Mouse (Mus musculus) hindbrain, embryonic 12.5 days (tissue): ENCODE data around the gene Gm37240. TPM values are rescaled to one million over a fixed set of nuclear protein-coding genes. Genes with fewer than 3 reads are reported as not detected.
"Not testable (repeated sequence)": the region's sequence is repeated elsewhere in the genome, so short reads cannot be mapped to it uniquely, and the experiment has no call there.

Source experiments
- ATAC-seq: fragments of 200-750 bp; cut with Nextera tagmentation; 2 replicates; pipeline ENCODE4 v1.8.0; 2017; ENCODE audit warnings: moderate TSS enrichment; ENCODE audit not compliant: low FRiP score
- H3K27ac ChIP-seq: fragments of 300-500 bp; sonication (generic); 2 replicates; pipeline ENCODE4 v1.5.1; 2016; ENCODE audit warnings: mild to moderate bottlenecking
- H3K27me3 ChIP-seq: fragments of 300-500 bp; sonication (generic); 2 replicates; pipeline ENCODE4 v1.6.1; 2016; ENCODE audit warnings: mild to moderate bottlenecking
- H3K36me3 ChIP-seq: fragments of 300-500 bp; sonication (generic); 2 replicates; pipeline ENCODE4 v1.6.1; 2016; ENCODE audit warnings: mild to moderate bottlenecking
- H3K4me1 ChIP-seq: fragments of 300-500 bp; sonication (generic); 2 replicates; pipeline ENCODE4 v1.6.1; 2016
- H3K4me2 ChIP-seq: fragments of 300-500 bp; sonication (generic); replicated peaks from 2 replicates; pipeline ENCODE4 v1.6.1; 2016; ENCODE audit warnings: mild to moderate bottlenecking
- H3K4me3 ChIP-seq: fragments of 300-500 bp; sonication (generic); 2 replicates; pipeline ENCODE4 v1.5.1; 2016; ENCODE audit warnings: mild to moderate bottlenecking
- H3K9ac ChIP-seq: fragments of 300-500 bp; sonication (generic); 2 replicates; pipeline ENCODE4 v1.6.1; 2016; ENCODE audit warnings: mild to moderate bottlenecking, moderate library complexity
- H3K9me3 ChIP-seq: fragments of 300-500 bp; sonication (generic); replicated peaks from 2 replicates; pipeline ENCODE4 v1.6.1; 2016; ENCODE audit warnings: mild to moderate bottlenecking
- WGBS: fragments of 180-500 bp; shearing (Covaris S2); methylation state at CpG from one replicate; pipeline ENCODE4 v1.1.7; 2016; 5-methylcytosine and 5-hydroxymethylcytosine counted together
- polyA plus RNA-seq: library from polyadenylated mRNA; unstranded; fragments of >200 nt; fragmentation: Nextera tagmentation; extraction: Ambion mirVana; gene quantifications from 2 replicates; pipeline ENCODE4 v1.2.1, GENCODE M21; 2016

The Gm37240 gene
- 1.4 and 3.3 TPM in 2 replicates for polyA plus RNA-seq

DNA sequence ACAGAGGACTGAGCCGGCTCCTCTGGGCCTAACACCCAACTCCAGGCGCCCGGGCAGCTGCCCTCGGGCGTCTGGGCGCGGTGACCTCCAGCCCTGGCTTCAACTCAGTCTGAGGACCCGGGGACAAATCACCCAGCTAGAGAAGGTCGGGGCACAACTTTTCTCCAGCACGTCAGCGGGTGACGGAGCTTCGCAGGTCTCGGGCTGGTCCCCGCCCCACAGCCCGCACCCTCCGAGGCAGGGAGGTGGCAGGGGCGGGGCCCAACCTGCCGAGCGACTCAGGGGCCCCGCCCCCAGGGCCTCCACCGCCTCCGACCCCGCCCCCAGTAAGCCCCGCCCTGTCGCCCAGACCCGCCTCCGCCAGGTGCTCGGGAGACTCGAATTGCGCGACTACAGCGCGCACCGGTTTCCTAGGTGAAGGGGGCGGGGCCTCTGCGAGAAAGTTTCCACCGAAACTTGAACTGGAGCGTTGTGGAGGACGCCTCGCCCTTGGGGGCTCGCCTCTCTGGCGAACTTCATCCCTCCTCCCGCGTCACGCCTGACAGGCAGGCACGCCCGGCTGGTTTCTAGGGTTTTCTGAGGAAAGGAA is at the start of gene Gm37240, which contains the start of gene Glt28d2:
Gm37240 (minus strand) TSS at position 280 of the 589 bp plus-strand sequence.
Glt28d2 (minus strand) TSS at position 278 of the 589 bp plus-strand sequence.
- no peaks in the 10 kb centered on the region for H3K9me3 ChIP-seq
- peaks cover 19% of the 10 kb centered on the region for H3K4me1 ChIP-seq
- H3K27me3 ChIP-seq: peaks cover 32% of the 10 kb centered on the region
- under 1% methylated on average over 46 of the region's 48 CpGs for WGBS
- peak within 1 kb of the TSS; percentile 58 for H3K9ac ChIP-seq
- H3K36me3 ChIP-seq: no peaks in the 10 kb centered on the region
- H3K27ac ChIP-seq: no peak within 1 kb of the TSS
- H3K4me3 ChIP-seq: peak within 1 kb of the TSS; percentile 52
- peak within 1 kb of the TSS; percentile 94 for H3K4me2 ChIP-seq
- ATAC-seq: peak; percentile 91

DNA sequence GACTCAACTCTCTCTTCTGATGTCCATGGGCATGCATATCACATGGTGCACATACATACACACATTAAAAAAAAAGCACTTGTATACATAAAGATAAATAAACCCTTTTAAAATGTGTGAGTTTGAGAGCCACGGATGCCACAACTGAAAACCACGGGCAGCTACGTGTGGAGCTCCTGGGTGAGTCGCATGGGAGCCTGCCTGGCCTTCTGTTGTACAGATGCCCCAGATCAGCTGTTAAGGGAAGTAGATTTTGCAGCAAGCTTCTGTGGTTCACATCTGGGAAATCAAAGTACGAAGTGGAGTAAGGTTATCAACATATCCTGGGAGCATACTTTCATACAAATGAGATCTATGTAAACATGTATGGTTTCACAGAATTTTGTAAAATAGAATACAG is 46.3 kb upstream of the Gm37240 start:
- Histone ChIP-seq H3K4me2 (no peak overlapping the region), H3K36me3 (no peaks in the 10 kb centered on the region), H3K27me3 (no peaks in the 10 kb centered on the region), H3K27ac (no peak overlapping the region), H3K9me3 (no peaks in the 10 kb centered on the region), H3K4me1 (no peaks in the 10 kb centered on the region), H3K4me3 (no peak overlapping the region), H3K9ac (no peak overlapping the region)
- ATAC-seq: no peak
- 89% methylated on average over 5 of the region's 5 CpGs for WGBS

DNA sequence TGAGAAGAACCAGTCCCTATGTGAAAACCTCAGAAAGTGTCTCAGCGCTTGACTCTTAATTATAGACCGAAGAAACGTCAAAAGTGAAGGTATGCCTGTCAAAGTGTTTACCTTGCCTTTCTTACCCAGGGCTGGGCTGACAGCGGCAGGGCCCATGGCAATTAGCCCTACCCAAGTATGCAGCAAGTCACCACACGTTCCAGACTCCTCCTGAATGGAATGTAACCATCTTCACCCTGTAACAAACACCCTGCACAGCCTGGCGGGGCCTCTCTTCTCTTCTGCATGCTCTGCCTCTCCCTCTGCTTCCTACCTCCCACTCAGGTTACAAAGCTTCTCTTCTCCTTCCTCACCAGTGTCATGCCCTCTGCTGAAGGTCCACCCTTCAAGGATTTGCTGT is 44.5 kb upstream of the Gm37240 start:
- no peak overlapping the region for H3K9ac ChIP-seq
- no peaks in the 10 kb centered on the region for H3K9me3 ChIP-seq
- H3K27me3 ChIP-seq: no peaks in the 10 kb centered on the region
- no peaks in the 10 kb centered on the region for H3K36me3 ChIP-seq
- 0 out of 2 replicates have a peak, but pooled peaks cover 2% of the 10 kb centered on the region for H3K4me1 ChIP-seq
- no peak overlapping the region for H3K4me3 ChIP-seq
- no peak overlapping the region for H3K4me2 ChIP-seq
- no peak for ATAC-seq
- no peak overlapping the region for H3K27ac ChIP-seq
- 85% methylated on average over 6 of the region's 6 CpGs for WGBS

DNA sequence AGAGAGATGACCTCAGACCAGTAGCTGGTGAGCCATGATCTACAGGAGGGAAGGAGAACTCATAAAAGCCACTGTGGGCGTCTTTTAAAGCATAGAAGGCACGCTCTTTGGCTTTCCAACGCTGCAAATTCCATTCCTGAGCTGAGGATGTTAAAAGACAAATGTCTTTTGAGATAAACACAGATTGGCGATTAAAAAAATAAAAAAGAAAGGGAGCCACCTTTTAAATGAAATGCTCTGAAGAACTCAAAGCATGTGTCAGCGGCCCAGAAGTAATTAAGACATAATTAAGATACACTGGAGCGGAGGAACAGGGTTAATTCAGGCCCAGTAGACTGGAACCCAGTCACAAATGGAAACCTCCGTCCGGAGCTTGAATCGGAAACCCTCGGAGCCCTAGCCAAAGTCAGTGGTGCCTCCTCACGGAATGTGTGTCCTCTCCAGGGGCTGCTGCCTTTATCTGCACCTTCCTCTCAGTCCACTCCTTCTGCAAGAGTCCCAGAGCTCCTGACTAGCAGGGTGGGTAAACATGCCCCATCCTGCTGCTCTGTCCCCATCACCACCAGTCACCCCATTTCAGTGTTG is 43.4 kb upstream of the Gm37240 start:
- no peak for ATAC-seq
- Histone ChIP-seq H3K4me2 (no peak overlapping the region), H3K4me3 (no peak overlapping the region), H3K27ac (no peak overlapping the region), H3K9me3 (no peaks in the 10 kb centered on the region), H3K36me3 (no peaks in the 10 kb centered on the region), H3K27me3 (no peaks in the 10 kb centered on the region), H3K9ac (no peak overlapping the region), H3K4me1 (0 out of 2 replicates have a peak, but pooled peaks cover 2% of the 10 kb centered on the region)
- 38% methylated on average over 11 of the region's 11 CpGs for WGBS

DNA sequence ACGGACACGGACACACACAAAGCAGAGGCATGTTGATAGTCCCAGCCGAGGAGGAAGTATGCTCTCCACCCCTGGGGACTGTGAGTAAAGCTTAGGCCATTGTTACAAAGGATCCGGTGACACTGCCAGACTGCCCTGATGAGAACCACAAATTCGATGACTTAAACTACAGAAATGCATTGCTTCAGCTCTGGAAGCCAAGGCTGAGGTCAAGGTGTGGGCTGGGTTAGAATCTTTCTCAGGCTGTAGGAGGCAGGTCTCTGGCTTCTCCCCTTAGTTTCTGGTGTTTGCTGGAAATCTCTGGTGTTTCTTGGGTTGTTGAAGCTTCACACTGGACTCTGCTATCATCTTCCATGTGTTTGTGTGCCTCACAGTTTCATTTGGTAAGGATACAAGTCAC is 42.4 kb upstream of the Gm37240 start:
- ATAC-seq: no peak
- H3K9ac ChIP-seq: no peak overlapping the region
- no peak overlapping the region for H3K4me2 ChIP-seq
- no peak overlapping the region for H3K27ac ChIP-seq
- H3K36me3 ChIP-seq: no peaks in the 10 kb centered on the region
- H3K27me3 ChIP-seq: no peaks in the 10 kb centered on the region
- 0 out of 2 replicates have a peak, but pooled peaks cover 2% of the 10 kb centered on the region for H3K4me1 ChIP-seq
- 81% methylated on average over 5 of the region's 5 CpGs for WGBS
- H3K4me3 ChIP-seq: no peak overlapping the region
- H3K9me3 ChIP-seq: no peaks in the 10 kb centered on the region

DNA sequence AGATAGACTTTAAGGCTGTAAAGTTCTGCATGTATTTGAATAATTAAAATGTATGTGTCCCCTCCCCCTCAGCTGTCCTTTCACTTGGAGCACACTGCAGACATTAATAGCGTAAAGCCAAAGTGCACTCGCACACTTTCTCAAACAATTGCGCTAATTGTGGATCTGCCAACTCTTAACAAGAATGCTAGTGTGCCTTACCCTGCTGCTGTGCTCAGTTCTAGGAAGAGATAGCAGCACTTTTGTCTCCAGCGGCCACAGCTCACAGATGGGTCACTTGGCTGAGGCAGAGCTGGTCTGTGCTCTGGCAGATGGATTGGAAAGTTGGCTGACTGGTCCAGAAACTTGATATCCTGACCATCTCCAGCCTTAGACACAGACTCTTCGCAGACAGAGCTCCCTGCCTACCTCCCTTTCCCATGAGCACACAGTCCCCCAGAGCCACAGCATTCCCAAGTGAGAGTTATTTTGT is 40.9 kb upstream of the Gm37240 start:
- H3K27me3 ChIP-seq: no peaks in the 10 kb centered on the region
- no peaks in the 10 kb centered on the region for H3K36me3 ChIP-seq
- H3K9ac ChIP-seq: no peak overlapping the region
- WGBS: 75% methylated on average over 5 of the region's 5 CpGs
- H3K9me3 ChIP-seq: no peaks in the 10 kb centered on the region
- H3K4me3 ChIP-seq: no peak overlapping the region
- 0 out of 2 replicates have a peak, but pooled peaks cover 2% of the 10 kb centered on the region for H3K4me1 ChIP-seq
- H3K4me2 ChIP-seq: no peak overlapping the region
- peak; percentile 43; the same call in 1 of the 2 replicates for ATAC-seq
- no peak overlapping the region for H3K27ac ChIP-seq

DNA sequence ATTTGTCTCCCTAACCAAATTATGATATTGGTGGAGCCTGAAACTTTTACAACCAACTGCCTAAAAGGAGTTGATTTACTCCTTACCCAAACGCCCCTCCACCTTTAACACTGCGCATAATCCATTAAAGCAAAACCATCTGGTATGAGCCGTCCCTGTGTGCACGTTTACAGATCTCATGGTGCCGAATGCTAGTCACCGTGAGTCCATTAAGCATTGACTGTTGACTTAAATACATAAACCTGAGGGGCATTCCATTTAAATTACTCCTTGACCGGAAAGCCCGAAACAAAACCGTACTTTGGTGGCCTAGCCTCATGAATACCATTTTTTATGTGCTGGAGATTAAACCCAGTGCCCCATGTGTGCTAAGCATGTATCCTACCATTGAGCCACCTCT is 40.0 kb upstream of the Gm37240 start:
- no peak for ATAC-seq
- Histone ChIP-seq H3K9ac (no peak overlapping the region), H3K4me3 (no peak overlapping the region), H3K4me2 (no peak overlapping the region), H3K4me1 (0 out of 2 replicates have a peak, but pooled peaks cover 2% of the 10 kb centered on the region), H3K27me3 (no peaks in the 10 kb centered on the region), H3K27ac (no peak overlapping the region), H3K9me3 (no peaks in the 10 kb centered on the region), H3K36me3 (no peaks in the 10 kb centered on the region)
- 81% methylated on average over 9 of the region's 9 CpGs for WGBS

DNA sequence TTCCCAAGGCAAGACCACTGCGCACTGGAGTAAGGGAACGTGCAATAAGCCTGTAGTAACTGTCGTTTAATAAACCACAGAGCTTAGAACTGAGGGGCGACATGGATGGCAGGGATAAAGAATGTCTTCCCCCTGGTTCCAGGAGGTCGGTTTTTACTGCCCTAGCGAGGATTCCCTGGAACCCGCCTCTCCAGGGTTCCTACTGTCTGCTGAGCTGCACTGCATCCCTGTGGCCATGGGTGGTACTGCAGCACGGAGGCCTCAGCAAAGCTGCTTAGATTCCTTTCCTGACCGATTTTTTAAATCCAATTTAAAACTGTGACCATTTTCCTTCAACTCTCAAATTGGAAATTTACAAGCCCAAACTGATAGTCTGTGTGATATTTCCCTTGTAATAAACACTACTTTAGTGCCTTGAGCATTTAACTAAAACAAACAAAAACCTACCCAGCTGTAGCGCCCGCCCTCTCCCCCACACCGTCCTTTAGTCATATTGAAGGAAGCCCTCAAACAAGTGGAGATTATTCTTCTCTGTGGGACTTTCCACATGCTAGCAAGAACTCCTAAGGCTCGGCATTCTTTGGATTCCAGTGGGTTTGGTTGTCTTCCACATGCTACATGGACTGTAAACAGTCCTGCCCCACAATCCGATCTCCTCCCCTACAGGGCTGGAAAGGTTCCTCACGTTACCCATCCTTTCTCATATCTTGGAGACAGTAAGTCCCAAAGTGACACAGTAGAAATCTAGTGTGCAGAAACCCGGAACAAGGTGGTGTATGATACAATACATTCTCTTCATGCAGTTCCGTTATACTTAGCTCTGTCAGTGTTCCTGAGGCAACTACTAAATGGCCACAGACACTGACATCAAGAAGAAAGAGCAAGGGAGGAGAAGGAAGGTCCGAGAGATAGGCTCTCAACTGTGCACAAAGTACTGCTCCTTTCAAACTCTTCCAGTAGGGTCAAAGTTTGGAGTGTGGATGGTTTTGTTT is 36.9 kb upstream of the Gm37240 start:
- H3K4me2 ChIP-seq: 0 out of 2 replicates have a peak overlapping the region, but pooled peaks have one; percentile 15
- no peak for ATAC-seq
- H3K27me3 ChIP-seq: no peaks in the 10 kb centered on the region
- WGBS: 46% methylated on average over 18 of the region's 18 CpGs
- H3K9ac ChIP-seq: no peak overlapping the region
- H3K4me1 ChIP-seq: 0 out of 2 replicates have a peak, but pooled peaks cover 2% of the 10 kb centered on the region
- H3K27ac ChIP-seq: no peak overlapping the region
- H3K9me3 ChIP-seq: no peaks in the 10 kb centered on the region
- no peak overlapping the region for H3K4me3 ChIP-seq
- no peaks in the 10 kb centered on the region for H3K36me3 ChIP-seq

DNA sequence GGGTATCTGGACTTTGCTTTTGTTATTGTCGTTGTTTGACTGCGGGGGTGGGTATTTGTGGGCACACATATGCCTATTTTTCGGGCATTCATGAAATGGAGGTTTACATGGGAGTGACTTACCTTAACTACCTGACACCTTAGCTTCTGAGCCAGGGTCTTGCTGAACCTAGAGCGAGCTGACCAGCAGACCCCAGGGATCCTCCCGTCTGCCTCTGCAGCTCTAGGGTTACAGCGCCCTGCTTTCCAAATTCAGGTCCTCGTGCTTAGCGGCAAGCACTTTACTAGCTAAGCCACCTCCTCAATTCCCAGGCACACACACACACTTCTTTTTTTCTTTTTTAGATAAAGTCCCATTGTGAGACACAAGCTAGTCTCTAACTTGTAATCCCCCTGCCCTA is 36.0 kb upstream of the Gm37240 start:
- Histone ChIP-seq H3K36me3 (no peaks in the 10 kb centered on the region), H3K27ac (no peak overlapping the region), H3K4me3 (no peak overlapping the region), H3K4me2 (no peak overlapping the region), H3K9me3 (no peaks in the 10 kb centered on the region), H3K27me3 (no peaks in the 10 kb centered on the region), H3K9ac (no peak overlapping the region), H3K4me1 (0 out of 2 replicates have a peak, but pooled peaks cover 2% of the 10 kb centered on the region)
- 78% methylated on average over 8 of the region's 8 CpGs for WGBS
- ATAC-seq: no peak

DNA sequence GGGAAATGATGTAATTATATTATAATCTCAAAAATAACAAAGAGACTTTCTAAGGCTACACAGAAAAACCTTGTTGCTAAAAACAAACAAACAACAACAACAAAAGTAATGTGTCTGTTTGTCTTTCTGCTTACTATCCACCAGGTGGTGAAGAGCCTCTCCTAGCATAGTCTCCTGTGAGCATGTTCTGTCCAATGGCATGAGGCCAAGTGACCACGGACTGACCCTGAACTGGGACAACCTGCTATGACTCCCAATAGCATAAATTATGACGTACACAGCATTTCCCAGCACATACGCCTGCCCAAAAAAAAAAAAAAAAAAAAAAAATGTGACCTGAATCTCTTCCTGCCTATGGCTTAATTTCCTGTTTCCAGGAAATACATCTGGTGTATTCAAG is 35.0 kb upstream of the Gm37240 start:
- H3K4me1 ChIP-seq: no peaks in the 10 kb centered on the region
- no peak overlapping the region for H3K9ac ChIP-seq
- H3K4me3 ChIP-seq: no peak overlapping the region
- H3K36me3 ChIP-seq: no peaks in the 10 kb centered on the region
- H3K27me3 ChIP-seq: no peaks in the 10 kb centered on the region
- 81% methylated on average over 3 of the region's 3 CpGs for WGBS
- H3K27ac ChIP-seq: no peak overlapping the region
- H3K9me3 ChIP-seq: no peaks in the 10 kb centered on the region
- no peak overlapping the region for H3K4me2 ChIP-seq
- no peak for ATAC-seq

DNA sequence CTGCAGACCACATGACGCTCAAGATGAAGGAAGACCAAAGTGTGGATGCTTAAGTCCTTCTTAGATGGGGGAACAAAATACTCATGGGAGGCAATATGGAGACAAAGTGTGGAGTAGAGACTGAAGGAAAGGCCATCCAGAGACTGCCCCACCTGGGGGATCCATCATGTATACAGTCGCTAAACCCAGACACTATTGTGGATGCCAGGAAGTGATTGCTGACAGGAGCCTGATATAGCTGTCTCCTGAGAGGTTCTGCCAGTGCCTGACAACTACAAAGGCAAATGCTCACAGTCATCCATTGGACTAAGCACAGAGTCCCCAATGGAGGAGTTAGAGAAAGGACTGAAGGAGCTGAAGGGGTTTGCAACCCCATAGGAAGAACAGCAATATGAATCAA is 33.4 kb upstream of the Gm37240 start:
- ATAC-seq: not testable (repeated sequence)
- whole genome bisulfite sequencing: 89% methylated on average over 2 of the region's 2 CpGs

DNA sequence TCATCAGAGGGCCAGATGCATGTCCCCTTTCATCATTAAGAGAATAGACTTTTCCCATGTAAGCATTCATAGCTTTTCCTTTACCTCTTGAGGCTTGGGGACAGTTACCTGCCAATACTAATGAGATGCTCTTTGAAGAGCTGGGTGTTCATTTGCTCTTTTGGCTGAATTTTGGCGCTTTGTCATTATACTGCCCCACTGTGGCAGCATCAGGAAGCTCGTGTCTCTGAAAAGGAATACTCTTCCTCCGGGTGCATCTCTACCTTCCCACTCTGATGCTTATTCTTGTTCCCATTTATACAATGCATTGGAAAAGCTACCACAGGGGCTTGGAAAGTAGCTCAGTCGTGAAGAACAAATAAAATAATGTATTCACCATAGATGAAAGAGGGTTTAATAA is 30.3 kb upstream of the Gm37240 start:
- no peak overlapping the region for H3K27ac ChIP-seq
- no peaks in the 10 kb centered on the region for H3K36me3 ChIP-seq
- H3K4me1 ChIP-seq: no peaks in the 10 kb centered on the region
- no peak overlapping the region for H3K9ac ChIP-seq
- H3K27me3 ChIP-seq: no peaks in the 10 kb centered on the region
- H3K9me3 ChIP-seq: no peaks in the 10 kb centered on the region
- no peak overlapping the region for H3K4me2 ChIP-seq
- 13% methylated on average over 4 of the region's 4 CpGs for WGBS
- H3K4me3 ChIP-seq: no peak overlapping the region
- no peak for ATAC-seq

More for the DNA sequence above, 33.4 kb upstream of the Gm37240 start:
- H3K36me3 ChIP-seq, H3K9me3 ChIP-seq, H3K4me1 ChIP-seq, H3K27ac ChIP-seq, H3K27me3 ChIP-seq, H3K9ac ChIP-seq, H3K4me2 ChIP-seq, H3K4me3 ChIP-seq: not testable (repeated sequence)
